ENCODE assay signal across 10 mouse cellular contexts in the genomic region with DNA sequence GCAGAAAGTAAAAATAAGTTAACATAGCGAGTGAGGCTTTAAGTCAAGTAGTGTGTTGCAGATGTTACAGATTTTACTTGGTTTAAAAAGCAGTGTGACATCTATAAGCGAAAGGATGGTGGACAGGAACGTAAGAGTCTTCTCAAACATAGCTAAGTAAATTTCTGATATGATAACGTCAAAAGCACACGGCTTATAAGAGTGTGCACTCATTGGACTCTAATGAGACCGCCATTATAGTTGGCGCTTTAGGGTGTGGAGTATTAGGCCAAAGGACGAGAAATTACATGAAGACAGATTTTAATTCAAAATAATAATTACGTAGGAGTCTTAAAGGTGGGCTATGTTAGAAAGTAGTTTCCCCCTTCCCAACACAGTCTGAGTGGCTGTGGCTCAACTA. TPM values are rescaled to one million over a fixed set of nuclear protein-coding genes. Genes with fewer than 3 reads are reported as not detected.
DNase-seq lines count a peak whose midpoint lies in the region; ATAC-seq and TF ChIP-seq lines count a peak whose summit lies in the region.
"Had no signal": no experiment of that assay in that cellular context is flagged by ENCODE, and none has a peak within 500 bp of the region (broad histone marks: within the 10 kb centered on the region; RNA-seq: fewer than 3 reads in every experiment).

No protein-coding gene starts in this region.

- DNase-seq in liver, adult 2 months (ENCODE audit: extremely low read depth, low read depth, low spot score), result no peak
- DNase-seq in liver, result no peak
- DNase-seq in midbrain, postnatal 0 days (ENCODE audit: low spot score), result no peak
- no peak for DNase-seq in urinary bladder, adult 2 months (ENCODE audit: low spot score)
- DNase-seq in cerebellum, adult 11 months, result no peak

- peaks cover 7% of the 10 kb centered on the region; the same call in 1 of the 2 replicates for H3K4me1 ChIP-seq in liver, adult 2 months (ENCODE audit: control insufficient read depth, insufficient read depth, low read length)
- peaks cover 6% of the 10 kb centered on the region for H3K4me1 ChIP-seq in embryonic facial prominence, embryonic 15.5 days
- H3K4me1 ChIP-seq in intestine, embryonic 16.5 days (ENCODE audit: control insufficient read depth, insufficient read depth, low read length), result peaks cover 10% of the 10 kb centered on the region
- no peaks in the 10 kb centered on the region for H3K4me1 ChIP-seq in midbrain, postnatal 0 days (ENCODE audit: insufficient read depth, low read length)

- H3K79me2 ChIP-seq in liver, adult 2 months (ENCODE audit: control insufficient read depth, insufficient read depth, low read length), result no peaks in the 10 kb centered on the region; the same call in 1 of the 2 replicates

- H3K9ac ChIP-seq in liver, adult 2 months (ENCODE audit: low read depth, low read length), result no peak overlapping the region
- H3K9ac ChIP-seq in embryonic facial prominence, embryonic 15.5 days, result peak overlapping the region; percentile 56
- H3K9ac ChIP-seq in intestine, embryonic 16.5 days (ENCODE audit: low read depth, low read length), result peak overlapping the region; percentile 88
- H3K9ac ChIP-seq in midbrain, postnatal 0 days (replicated peaks; ENCODE audit: low read length, poor library complexity, severe bottlenecking), result peak overlapping the region; percentile 37; the same call in 1 of the 2 replicates

- no peak overlapping the region for H3K27ac ChIP-seq in liver, adult 2 months (replicated peaks; ENCODE audit: insufficient read depth, low read depth, low read length)
- H3K27ac ChIP-seq in embryonic facial prominence, embryonic 15.5 days (replicated peaks), result no peak overlapping the region
- no peak overlapping the region for H3K27ac ChIP-seq in intestine, embryonic 16.5 days (ENCODE audit: low read length)
- H3K27ac ChIP-seq in midbrain, postnatal 0 days (ENCODE audit: low read depth, low read length), result no peak overlapping the region

- WGBS in liver, adult 2 months, result 39% methylated on average over 9 of the region's 9 CpGs
- WGBS in embryonic facial prominence, embryonic 15.5 days, result 42% methylated on average over 9 of the region's 9 CpGs
- 41% methylated on average over 9 of the region's 9 CpGs for WGBS in intestine, embryonic 16.5 days
- 44% methylated on average over 9 of the region's 9 CpGs for WGBS in midbrain, postnatal 0 days

- no peak for TF ChIP-seq POLR2A in liver, adult 2 months (IDR thresholded peaks at IDR 0.05; ENCODE audit: extremely low read depth, insufficient read depth, low read length)

- H3K27me3 ChIP-seq in liver, adult 2 months (ENCODE audit: control insufficient read depth, insufficient read depth, low read length), result no peaks in the 10 kb centered on the region
- peaks cover 12% of the 10 kb centered on the region; the same call in 1 of the 2 replicates for H3K27me3 ChIP-seq in embryonic facial prominence, embryonic 15.5 days
- no peaks in the 10 kb centered on the region for H3K27me3 ChIP-seq in intestine, embryonic 16.5 days (replicated peaks; ENCODE audit: control insufficient read depth, insufficient read depth, low read length)
- H3K27me3 ChIP-seq in midbrain, postnatal 0 days (ENCODE audit: insufficient read depth, low read length), result peaks cover 5% of the 10 kb centered on the region; the same call in 1 of the 2 replicates

- H3K36me3 ChIP-seq in liver, adult 2 months (ENCODE audit: control insufficient read depth, insufficient read depth, low read length), result no peaks in the 10 kb centered on the region; the same call in 1 of the 2 replicates
- no peaks in the 10 kb centered on the region for H3K36me3 ChIP-seq in embryonic facial prominence, embryonic 15.5 days
- H3K36me3 ChIP-seq in intestine, embryonic 16.5 days (ENCODE audit: control insufficient read depth, insufficient read depth, low read length), result no peaks in the 10 kb centered on the region
- H3K36me3 ChIP-seq in midbrain, postnatal 0 days (ENCODE audit: insufficient read depth, low read length), result no peaks in the 10 kb centered on the region

- H3K4me2 ChIP-seq in embryonic facial prominence, embryonic 15.5 days (replicated peaks), result peak overlapping the region; percentile 57
- peak overlapping the region; percentile 53 for H3K4me2 ChIP-seq in intestine, embryonic 16.5 days (ENCODE audit: low read depth, low read length)
- peak overlapping the region; percentile 67 for H3K4me2 ChIP-seq in midbrain, postnatal 0 days (ENCODE audit: low read depth, low read length, poor library complexity, severe bottlenecking)

- no peak for ATAC-seq in embryonic facial prominence, embryonic 15.5 days (ENCODE audit: insufficient number of reproducible peaks, low FRiP score, low TSS enrichment, low read depth)
- ATAC-seq in intestine, embryonic 16.5 days, result no peak
- ATAC-seq in midbrain, postnatal 0 days (ENCODE audit: low FRiP score), result no peak
- ATAC-seq in megakaryocyte-erythroid progenitor cell, adult 5-6 weeks (replicated peaks; ENCODE audit: low FRiP score, low TSS enrichment, poor library complexity, severe bottlenecking), result no peak

- H3K9me3 ChIP-seq in embryonic facial prominence, embryonic 15.5 days (replicated peaks), result no peaks in the 10 kb centered on the region
- no peaks in the 10 kb centered on the region for H3K9me3 ChIP-seq in intestine, embryonic 16.5 days (ENCODE audit: control insufficient read depth, low read length)
- no peaks in the 10 kb centered on the region for H3K9me3 ChIP-seq in midbrain, postnatal 0 days (ENCODE audit: low read length)

- TF ChIP-seq CTCF in liver, adult 2 months (IDR thresholded peaks at IDR 0.05; ENCODE audit: low read depth, low read length), result no peak
- TF ChIP-seq CTCF in midbrain, postnatal 0 days (IDR thresholded peaks at IDR 0.05), result no peak

- H3K4me3 ChIP-seq in liver, adult 2 months (ENCODE audit: insufficient read depth, low read depth, low read length), result peak overlapping the region; percentile 83
- H3K4me3 ChIP-seq in embryonic facial prominence, embryonic 15.5 days (replicated peaks), result peak overlapping the region; percentile 62
- H3K4me3 ChIP-seq in intestine, embryonic 16.5 days (ENCODE audit: low read length), result peak overlapping the region; percentile 78
- H3K4me3 ChIP-seq in midbrain, postnatal 0 days (ENCODE audit: low read depth, low read length), result peak overlapping the region; percentile 76

RNA-seq across cellular contexts. Expression of gene Gpr89, which starts 0.4 kb away (rescaled TPM):
- 18.7 and 20.4 TPM in 2 replicates for total RNA-seq in liver, adult 2 months (2014; rRNA removed)
- 25.5 and 26.5 TPM in 2 replicates for polyA plus RNA-seq in liver, adult 2 months (2012; rRNA removed)
- 37.8 and 41.5 TPM in 2 replicates for polyA plus RNA-seq in embryonic facial prominence, embryonic 15.5 days (2015; fragmentation: Nextera tagmentation; extraction: Ambion mirVana)
- polyA plus RNA-seq in intestine, embryonic 16.5 days (2015; fragmentation: Nextera tagmentation; extraction: Ambion mirVana), result 93.4 and 103 TPM in 2 replicates
- total RNA-seq in midbrain, postnatal 0 days (2014; rRNA removed), result 23.2 and 28.9 TPM in 2 replicates
- polyA plus RNA-seq in midbrain, postnatal 0 days (2015; fragmentation: Nextera tagmentation; extraction: Ambion mirVana), result 34.1 and 35.9 TPM in 2 replicates
- polyA plus RNA-seq in urinary bladder, adult 2 months (2012; rRNA removed), result 10.4 and 11.5 TPM in 2 replicates
- total RNA-seq in megakaryocyte-erythroid progenitor cell, adult 5-6 weeks (2014; fragmentation: Nextera tagmentation), result 28.0 and 28.6 TPM in 2 replicates
- 28.5 and 35.0 TPM in 2 replicates for total RNA-seq in megakaryocyte-erythroid progenitor cell, adult 5-6 weeks (2017)

RNA-seq across cellular contexts. Expression of gene Gja5, which starts 1.1 kb away (rescaled TPM):
- 0.55 and 0.87 TPM in 2 replicates for total RNA-seq in liver, adult 2 months (2014; rRNA removed)
- polyA plus RNA-seq in liver, adult 2 months (2012; rRNA removed), result 0.51 and 0.82 TPM in 2 replicates
- 20.2 and 23.9 TPM in 2 replicates for polyA plus RNA-seq in embryonic facial prominence, embryonic 15.5 days (2015; fragmentation: Nextera tagmentation; extraction: Ambion mirVana)
- 12.5 and 13.6 TPM in 2 replicates for polyA plus RNA-seq in intestine, embryonic 16.5 days (2015; fragmentation: Nextera tagmentation; extraction: Ambion mirVana)
- 0.80 and 0.88 TPM in 2 replicates for total RNA-seq in midbrain, postnatal 0 days (2014; rRNA removed)
- polyA plus RNA-seq in midbrain, postnatal 0 days (2015; fragmentation: Nextera tagmentation; extraction: Ambion mirVana), result 0.93 and 2.1 TPM in 2 replicates
- polyA plus RNA-seq in urinary bladder, adult 2 months (2012; rRNA removed), result 4.4 and 5.5 TPM in 2 replicates
- total RNA-seq in megakaryocyte-erythroid progenitor cell, adult 5-6 weeks (2014; fragmentation: Nextera tagmentation), result not detected in 2 replicates
- not detected in 2 replicates for total RNA-seq in megakaryocyte-erythroid progenitor cell, adult 5-6 weeks (2017)
- total RNA-seq: hematopoietic stem cell, adult 5-6 weeks had no signal

RNA-seq across cellular contexts. Expression of gene Gja8, which starts 20.2 kb away (rescaled TPM):
- total RNA-seq in liver, adult 2 months (2014; rRNA removed), result not detected in 2 replicates
- polyA plus RNA-seq in liver, adult 2 months (2012; rRNA removed), result not detected in 2 replicates
- 0.03 and 0.07 TPM in 2 replicates for polyA plus RNA-seq in embryonic facial prominence, embryonic 15.5 days (2015; fragmentation: Nextera tagmentation; extraction: Ambion mirVana)
- 0.04 TPM in 1 of 2 replicates, not detected in the other for polyA plus RNA-seq in intestine, embryonic 16.5 days (2015; fragmentation: Nextera tagmentation; extraction: Ambion mirVana)
- total RNA-seq in midbrain, postnatal 0 days (2014; rRNA removed), result 0.05 TPM in 1 of 2 replicates, not detected in the other
- 0.02 and 0.05 TPM in 2 replicates for polyA plus RNA-seq in midbrain, postnatal 0 days (2015; fragmentation: Nextera tagmentation; extraction: Ambion mirVana)
- polyA plus RNA-seq in urinary bladder, adult 2 months (2012; rRNA removed), result not detected in 2 replicates
- not detected in 2 replicates for total RNA-seq in megakaryocyte-erythroid progenitor cell, adult 5-6 weeks (2014; fragmentation: Nextera tagmentation)
- total RNA-seq in megakaryocyte-erythroid progenitor cell, adult 5-6 weeks (2017), result not detected in 2 replicates
- total RNA-seq: hematopoietic stem cell, adult 5-6 weeks had no signal
- polyA plus RNA-seq: small intestine, adult 2 months had no signal
